Mouse (Mus musculus): Measurements from ENCODE around the gene Rplp0.

DNA sequence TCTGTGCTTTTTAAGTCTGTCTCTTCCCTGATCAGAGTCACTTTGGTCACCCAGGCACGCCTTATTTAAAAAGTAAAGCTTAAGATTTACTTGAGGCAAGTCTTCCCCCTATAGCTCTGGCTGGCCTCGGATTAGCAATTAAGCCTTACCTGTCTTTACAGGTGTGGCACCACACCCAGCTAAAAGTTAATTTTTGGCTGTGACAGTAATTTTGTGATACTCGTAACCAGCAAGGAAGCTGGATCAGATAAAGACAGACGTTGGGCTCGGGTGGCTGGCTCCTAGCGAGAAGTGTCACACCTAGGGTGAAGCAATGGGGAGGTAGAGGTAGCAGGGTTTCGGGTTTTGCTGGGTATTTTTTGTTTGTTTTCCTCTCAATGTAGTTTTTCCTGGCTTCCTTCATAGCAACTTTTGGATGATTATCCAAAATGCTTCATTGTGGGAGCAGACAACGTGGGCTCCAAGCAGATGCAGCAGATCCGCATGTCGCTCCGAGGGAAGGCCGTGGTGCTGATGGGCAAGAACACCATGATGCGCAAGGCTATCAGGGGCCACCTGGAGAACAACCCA, 1.2 kb downstream of the Rplp0 start:
- TF ChIP-seq POLR2A (IDR thresholded peaks at IDR 0.05; ENCODE audit: extremely low read depth, insufficient read depth, low read length) (no peak), CTCF (IDR thresholded peaks at IDR 0.05; ENCODE audit: low read depth, low read length) (no peak)

All from liver, adult 2 months (tissue).